Mouse (Mus musculus): Measurements from ENCODE around the gene Cops8.
A peak's percentile ranks its signal among the peaks of the same experiment; 100 is the strongest.

The Cops8 gene

DNA sequence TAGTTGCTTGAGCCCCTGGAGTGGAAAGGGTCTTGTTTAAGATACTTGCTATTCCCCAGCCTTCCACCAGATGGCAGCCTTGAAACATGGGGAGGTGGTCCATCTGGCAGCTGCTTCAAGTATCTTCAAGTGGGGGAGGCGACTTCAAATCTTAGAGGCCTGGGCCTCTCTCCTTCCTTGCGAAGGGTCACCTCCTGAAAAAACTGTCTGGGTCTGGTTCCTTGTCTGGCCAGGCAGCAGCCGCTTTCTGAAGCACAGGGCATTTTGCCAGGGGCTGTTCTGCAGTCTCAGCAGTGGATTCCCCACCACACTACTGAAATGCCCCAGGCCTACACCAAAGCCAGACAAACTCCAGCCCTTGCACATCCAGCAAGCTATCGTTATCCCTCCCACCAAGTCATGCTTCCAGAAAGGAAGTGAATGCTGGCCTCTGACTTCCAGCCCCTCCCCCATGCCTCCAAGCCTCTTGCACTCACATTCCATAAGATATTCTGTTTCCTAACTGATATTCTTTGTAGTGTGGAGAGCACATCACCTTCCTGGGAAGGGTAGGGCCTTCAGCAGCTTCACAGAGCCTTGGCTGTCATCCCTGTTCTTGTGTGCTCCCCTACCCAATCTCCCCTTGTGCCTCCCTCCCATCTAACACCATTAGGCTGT lies 48.1 kb downstream of the Cops8 start:
- DNase-seq (ENCODE audit: low read depth, low spot score): peak; percentile 80

- no peak for DNase-seq (ENCODE audit: low read depth, low spot score)
These were observed 49.0 kb downstream of the Cops8 start for GRCm38 (mm10) chr1:90651781-90652180.

- no peak for DNase-seq (ENCODE audit: low read depth, low spot score)
These were observed 49.8 kb downstream of the Cops8 start for GRCm38 (mm10) chr1:90652553-90652952.

- DNase-seq (ENCODE audit: low read depth, low spot score): peak; percentile 90
These were observed 53.9 kb downstream of the Cops8 start for GRCm38 (mm10) chr1:90656492-90657245.

GRCm38 (mm10) chr1:90657292-90658050 lies 54.7 kb downstream of the Cops8 start:
- no peak for DNase-seq (ENCODE audit: low read depth, low spot score)

DNA sequence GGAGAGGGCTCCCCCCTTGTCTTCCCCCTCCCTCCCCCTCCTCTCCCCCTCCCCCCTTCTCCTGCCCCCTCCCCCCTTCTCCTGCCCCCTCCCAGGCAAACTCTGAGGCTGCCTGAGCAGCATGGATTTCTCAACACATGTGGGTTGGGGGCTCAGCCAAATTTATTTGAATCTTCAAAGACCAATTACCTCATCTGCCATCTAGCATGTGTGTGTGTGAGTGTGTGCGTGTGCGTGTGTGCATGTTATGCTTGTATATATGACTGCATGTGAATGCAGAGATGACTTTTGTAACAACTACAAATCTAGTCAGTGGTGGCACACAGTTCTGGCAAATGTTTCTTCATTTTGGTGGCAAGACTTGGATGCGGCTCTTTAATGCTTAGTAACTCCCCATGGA lies 55.8 kb downstream of the Cops8 start:
- DNase-seq (ENCODE audit: low read depth, low spot score): no peak

DNA sequence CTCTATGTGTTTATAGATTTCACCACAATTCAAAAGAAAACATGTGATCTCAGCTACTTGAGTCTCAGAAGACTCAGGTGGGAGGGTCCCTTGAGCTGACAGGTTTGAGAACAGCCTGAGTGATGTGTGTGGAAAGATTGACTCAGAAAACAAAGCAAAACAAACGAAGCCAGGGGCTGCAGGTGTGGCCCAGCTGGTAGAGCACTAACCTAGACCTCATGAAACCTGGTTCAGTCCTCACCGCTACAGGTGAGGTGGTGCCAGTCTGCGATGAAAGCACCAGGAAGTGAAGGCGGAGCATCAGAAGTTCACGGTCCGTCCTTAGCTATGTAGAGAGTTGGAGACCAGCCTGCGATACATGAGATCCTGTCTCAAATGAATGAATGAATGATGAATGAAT lies 57.4 kb downstream of the Cops8 start:
- DNase-seq (ENCODE audit: low read depth, low spot score): no peak

DNA sequence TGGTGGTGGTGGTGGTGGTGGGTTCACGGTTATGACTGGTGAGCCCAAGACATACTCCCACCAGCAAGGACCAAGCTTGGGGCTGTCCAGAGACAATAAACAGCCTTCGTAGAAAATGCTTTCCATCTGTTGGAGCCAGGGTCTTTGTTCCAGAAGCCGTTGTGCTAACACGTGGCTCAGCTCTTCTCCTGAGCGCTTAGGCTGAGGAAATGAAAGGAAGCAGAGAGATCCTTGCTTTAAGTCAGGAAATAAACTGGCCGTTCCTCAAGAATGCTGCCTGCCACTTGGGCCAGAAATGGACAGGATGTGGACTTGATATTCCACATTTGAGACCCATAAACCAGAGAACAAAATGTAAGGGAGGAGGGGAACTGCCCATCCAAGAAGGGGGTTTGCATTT lies 59.7 kb downstream of the Cops8 start:
- DNase-seq (ENCODE audit: low read depth, low spot score): peak; percentile 51

Data from skeletal muscle tissue, adult 2 months (tissue).